ENCODE assay signal across 28 mouse cellular contexts in the genomic region with DNA sequence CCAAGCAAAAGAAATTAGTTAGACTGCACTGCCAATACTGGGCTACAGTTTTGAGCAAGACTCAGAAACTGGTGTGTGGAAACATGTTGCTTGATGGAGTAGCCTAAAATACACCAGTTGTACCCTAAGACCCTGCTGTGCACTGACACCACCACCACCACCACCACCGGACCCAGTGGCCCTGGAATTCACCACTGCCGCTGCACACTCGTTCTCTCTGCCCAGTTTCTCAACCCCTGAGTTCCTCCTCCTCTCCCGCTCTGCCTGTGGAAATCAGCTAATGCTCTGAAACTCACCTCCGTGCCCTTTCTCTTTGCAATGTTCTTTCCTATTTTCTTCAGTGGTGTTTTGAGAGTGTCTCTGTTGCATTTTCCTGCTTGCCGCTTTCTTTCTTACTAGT. TPM values are rescaled to one million over a fixed set of nuclear protein-coding genes. Genes with fewer than 3 reads are reported as not detected.
"Had no signal": no experiment of that assay in that cellular context is flagged by ENCODE, and none has a peak within 500 bp of the region (broad histone marks: within the 10 kb centered on the region; RNA-seq: fewer than 3 reads in every experiment).

No protein-coding gene starts in this region.

- H3K27ac ChIP-seq: kidney, embryonic 15.5 days; limb, embryonic 12.5 days; limb, embryonic 15.5 days; liver, embryonic 12.5 days; liver, embryonic 15.5 days; midbrain, embryonic 10.5 days; midbrain, embryonic 13.5 days; neural tube, embryonic 12.5 days; neural tube, embryonic 15.5 days; stomach, embryonic 15.5 days had no signal

- H3K4me2 ChIP-seq: kidney, embryonic 15.5 days; limb, embryonic 12.5 days; limb, embryonic 15.5 days; liver, embryonic 12.5 days; liver, embryonic 15.5 days; lung, embryonic 14.5 days; midbrain, embryonic 13.5 days; neural tube, embryonic 12.5 days; neural tube, embryonic 15.5 days; stomach, embryonic 15.5 days had no signal

- H3K9ac ChIP-seq: kidney, embryonic 15.5 days; limb, embryonic 12.5 days; limb, embryonic 15.5 days; liver, embryonic 12.5 days; liver, embryonic 15.5 days; lung, embryonic 14.5 days; midbrain, embryonic 13.5 days; neural tube, embryonic 12.5 days; neural tube, embryonic 15.5 days; stomach, embryonic 15.5 days had no signal

- H3K4me3 ChIP-seq: kidney, embryonic 15.5 days; limb, embryonic 12.5 days; limb, embryonic 15.5 days; liver, embryonic 12.5 days; liver, embryonic 15.5 days; midbrain, embryonic 10.5 days; midbrain, embryonic 13.5 days; neural tube, embryonic 12.5 days; neural tube, embryonic 15.5 days; stomach, embryonic 15.5 days had no signal

- H3K4me1 ChIP-seq: kidney, embryonic 15.5 days; limb, embryonic 12.5 days; limb, embryonic 15.5 days; midbrain, embryonic 10.5 days; midbrain, embryonic 13.5 days; neural tube, embryonic 12.5 days; neural tube, embryonic 15.5 days; stomach, embryonic 15.5 days had no signal

- H3K36me3 ChIP-seq: kidney, embryonic 15.5 days; limb, embryonic 12.5 days; limb, embryonic 15.5 days; liver, embryonic 12.5 days; liver, embryonic 15.5 days; midbrain, embryonic 10.5 days; midbrain, embryonic 13.5 days; neural tube, embryonic 12.5 days; neural tube, embryonic 15.5 days; stomach, embryonic 15.5 days had no signal

- H3K9me3 ChIP-seq: kidney, embryonic 15.5 days; limb, embryonic 15.5 days; liver, embryonic 12.5 days; liver, embryonic 15.5 days; midbrain, embryonic 10.5 days; midbrain, embryonic 13.5 days; neural tube, embryonic 12.5 days; neural tube, embryonic 15.5 days; stomach, embryonic 15.5 days had no signal

- H3K27me3 ChIP-seq: kidney, embryonic 15.5 days; limb, embryonic 12.5 days; limb, embryonic 15.5 days; liver, embryonic 12.5 days; liver, embryonic 15.5 days; midbrain, embryonic 13.5 days; neural tube, embryonic 12.5 days; neural tube, embryonic 15.5 days; stomach, embryonic 15.5 days had no signal

- DNase-seq: kidney, adult 11 months; kidney, adult 8-10 months; kidney, postnatal 10 days; kidney, postnatal 4 days; layer of hippocampus, adult 9-11 months; left cerebral cortex, postnatal 4 days; lung, embryonic 14.5 days; retina, postnatal 1 day; right cerebral cortex, postnatal 25 days; spleen, adult 18-20 months; thymus, postnatal 25 days had no signal

- ATAC-seq: liver, embryonic 12.5 days; lung, postnatal 0 days; midbrain, embryonic 13.5 days; midbrain, embryonic 16.5 days had no signal

RNA-seq across cellular contexts. Expression of gene Lyz1, which starts 5.7 kb away (rescaled TPM):
- polyA plus RNA-seq: kidney, embryonic 15.5 days; limb, embryonic 12.5 days; liver, embryonic 12.5 days; lung, embryonic 14.5 days; midbrain, embryonic 10.5 days; midbrain, embryonic 13.5 days; midbrain, embryonic 16.5 days; neural tube, embryonic 12.5 days had no signal

RNA-seq across cellular contexts. Expression of gene 9530003J23Rik, which starts 59.8 kb away (rescaled TPM):
- total RNA-seq: layer of hippocampus, adult 18-20 months; layer of hippocampus, postnatal 25 days; left cerebral cortex, adult 18-20 months; left cerebral cortex, postnatal 4 days had no signal
- polyA plus RNA-seq: intestine, embryonic 14.5 days; kidney, embryonic 15.5 days; limb, embryonic 12.5 days; limb, embryonic 15.5 days; liver, embryonic 12.5 days; liver, embryonic 15.5 days; lung, embryonic 14.5 days; midbrain, embryonic 10.5 days; midbrain, embryonic 13.5 days; midbrain, embryonic 16.5 days; neural tube, embryonic 12.5 days; neural tube, embryonic 15.5 days; stomach, embryonic 15.5 days; thymus, postnatal 0 days had no signal
